Mouse (Mus musculus) limb, embryonic 15.5 days (tissue): ENCODE measurements around the gene Rnf182. TPM values are rescaled to one million over a fixed set of nuclear protein-coding genes. Genes with fewer than 3 reads are reported as not detected.

Source experiments
- ATAC-seq: fragments of 200-750 bp; cut with Nextera tagmentation; 2 replicates; pipeline ENCODE4 v1.8.0; 2017; ENCODE audit warnings: low read depth, moderate TSS enrichment; ENCODE audit not compliant: insufficient number of reproducible peaks, low FRiP score, low TSS enrichment
- H3K27ac ChIP-seq: fragments of 300-500 bp; sonication (generic); 2 replicates; pipeline ENCODE4 v1.5.1; 2015; ENCODE audit warnings: moderate library complexity, mild to moderate bottlenecking, inconsistent platforms
- H3K27me3 ChIP-seq: fragments of 300-500 bp; sonication (generic); 2 replicates; pipeline ENCODE4 v1.6.1; 2015; ENCODE audit warnings: inconsistent platforms
- H3K36me3 ChIP-seq: fragments of 300-500 bp; sonication (generic); 2 replicates; pipeline ENCODE4 v1.6.1; 2015; ENCODE audit warnings: inconsistent platforms
- H3K4me1 ChIP-seq: fragments of 300-500 bp; sonication (generic); 2 replicates; pipeline ENCODE4 v1.6.1; 2015; ENCODE audit warnings: inconsistent platforms
- H3K4me2 ChIP-seq: fragments of 300-500 bp; sonication (generic); 2 replicates; pipeline ENCODE4 v1.6.1; 2015; ENCODE audit warnings: mild to moderate bottlenecking, inconsistent platforms
- H3K4me3 ChIP-seq: fragments of 300-500 bp; sonication (generic); 2 replicates; pipeline ENCODE4 v1.5.1; 2015; ENCODE audit warnings: mild to moderate bottlenecking, inconsistent platforms
- H3K9ac ChIP-seq: fragments of 300-500 bp; sonication (generic); 2 replicates; pipeline ENCODE4 v1.6.1; 2015; ENCODE audit warnings: inconsistent platforms
- H3K9me3 ChIP-seq: fragments of 300-500 bp; sonication (generic); 2 replicates; pipeline ENCODE4 v1.6.1; 2016; ENCODE audit warnings: inconsistent platforms
- WGBS: fragments of 180-500 bp; shearing (Covaris S2); methylation state at CpG from one replicate; pipeline ENCODE4 v1.1.7; 2015; 5-methylcytosine and 5-hydroxymethylcytosine counted together
- polyA plus RNA-seq: library from polyadenylated mRNA; unstranded; fragments of >200 nt; fragmentation: Nextera tagmentation; extraction: Ambion mirVana; gene quantifications from 2 replicates; pipeline ENCODE4 v1.2.1, GENCODE M21; 2015

The Rnf182 gene
- polyA plus RNA-seq, 1 experiment from 2014 or later = 6.6 TPM

- Histone ChIP-seq H3K27ac (peak overlapping the region; percentile 69), H3K4me3 (peak overlapping the region; percentile 78)
- ATAC-seq = no peak
These were observed 325 bp upstream of the Rnf182 start for GRCm38 (mm10) chr13:43615194-43615576.

GRCm38 (mm10) chr13:43616551-43616950, 1.0 kb downstream of the Rnf182 start:
- H3K27ac ChIP-seq = no peak overlapping the region
- no peaks in the 10 kb centered on the region for H3K27me3 ChIP-seq
- H3K4me3 ChIP-seq = peak overlapping the region; percentile 78
- H3K9ac ChIP-seq = no peak overlapping the region
- ATAC-seq = no peak
- H3K4me1 ChIP-seq = peaks cover 18% of the 10 kb centered on the region
- no peaks in the 10 kb centered on the region for H3K36me3 ChIP-seq
- H3K4me2 ChIP-seq = peak overlapping the region; percentile 90
- 34% methylated on average over 6 of the region's 6 CpGs for WGBS
- H3K9me3 ChIP-seq = no peaks in the 10 kb centered on the region

More at GRCm38 (mm10) chr13:43615194-43615576, 325 bp upstream of the Rnf182 start:
- H3K4me2 ChIP-seq = peak overlapping the region; percentile 90
- no peaks in the 10 kb centered on the region for H3K9me3 ChIP-seq
- peak overlapping the region; percentile 75; the same call in 1 of the 2 replicates for H3K9ac ChIP-seq
- 28% methylated on average over 9 of the region's 9 CpGs for WGBS
- no peaks in the 10 kb centered on the region for H3K27me3 ChIP-seq
- peaks cover 18% of the 10 kb centered on the region for H3K4me1 ChIP-seq
- H3K36me3 ChIP-seq = no peaks in the 10 kb centered on the region

- H3K27ac ChIP-seq = no peak overlapping the region
- no peaks in the 10 kb centered on the region for H3K27me3 ChIP-seq
- no peak for ATAC-seq
- 62% methylated on average over 4 of the region's 4 CpGs for WGBS
- H3K9me3 ChIP-seq = no peaks in the 10 kb centered on the region
- H3K9ac ChIP-seq = no peak overlapping the region
- H3K4me3 ChIP-seq = no peak overlapping the region
- no peak overlapping the region for H3K4me2 ChIP-seq
- no peaks in the 10 kb centered on the region for H3K36me3 ChIP-seq
- H3K4me1 ChIP-seq = peaks cover 18% of the 10 kb centered on the region
These were observed 4.2 kb downstream of the Rnf182 start for GRCm38 (mm10) chr13:43619550-43620175.

GRCm38 (mm10) chr13:43627922-43628321, 12.4 kb downstream of the Rnf182 start:
- ATAC-seq = no peak
- WGBS = 71% methylated on average over 5 of the region's 5 CpGs
- Histone ChIP-seq H3K9ac (no peak overlapping the region), H3K4me1 (no peaks in the 10 kb centered on the region), H3K27me3 (no peaks in the 10 kb centered on the region), H3K4me2 (no peak overlapping the region), H3K4me3 (no peak overlapping the region), H3K9me3 (no peaks in the 10 kb centered on the region), H3K27ac (no peak overlapping the region), H3K36me3 (no peaks in the 10 kb centered on the region)

GRCm38 (mm10) chr13:43629785-43630184, 14.3 kb downstream of the Rnf182 start:
- ATAC-seq = no peak
- Histone ChIP-seq H3K36me3 (no peaks in the 10 kb centered on the region), H3K4me2 (no peak overlapping the region), H3K9ac (no peak overlapping the region), H3K27ac (no peak overlapping the region), H3K4me1 (no peaks in the 10 kb centered on the region), H3K27me3 (no peaks in the 10 kb centered on the region), H3K4me3 (no peak overlapping the region), H3K9me3 (no peaks in the 10 kb centered on the region)
- 77% methylated on average over 7 of the region's 7 CpGs for WGBS

GRCm38 (mm10) chr13:43631266-43631665, 15.8 kb downstream of the Rnf182 start:
- Histone ChIP-seq H3K4me3 (no peak overlapping the region), H3K4me1 (no peaks in the 10 kb centered on the region), H3K36me3 (no peaks in the 10 kb centered on the region), H3K4me2 (no peak overlapping the region), H3K9ac (no peak overlapping the region), H3K9me3 (no peaks in the 10 kb centered on the region), H3K27ac (no peak overlapping the region), H3K27me3 (no peaks in the 10 kb centered on the region)
- ATAC-seq = no peak
- 94% methylated on average over 6 of the region's 6 CpGs for WGBS

- no peak for ATAC-seq
- H3K4me2 ChIP-seq = no peak overlapping the region
- WGBS = 76% methylated on average over 4 of the region's 4 CpGs
- H3K27ac ChIP-seq = no peak overlapping the region
- no peak overlapping the region for H3K9ac ChIP-seq
- H3K9me3 ChIP-seq = no peaks in the 10 kb centered on the region
- H3K36me3 ChIP-seq = no peaks in the 10 kb centered on the region
- no peaks in the 10 kb centered on the region for H3K27me3 ChIP-seq
- no peaks in the 10 kb centered on the region for H3K4me1 ChIP-seq
- no peak overlapping the region for H3K4me3 ChIP-seq
These were observed 17.5 kb downstream of the Rnf182 start for GRCm38 (mm10) chr13:43633024-43633423.

- H3K4me2 ChIP-seq = no peak overlapping the region
- no peaks in the 10 kb centered on the region for H3K27me3 ChIP-seq
- no peak for ATAC-seq
- H3K36me3 ChIP-seq = no peaks in the 10 kb centered on the region
- no peak overlapping the region for H3K27ac ChIP-seq
- WGBS = 80% methylated on average over 7 of the region's 7 CpGs
- no peaks in the 10 kb centered on the region for H3K9me3 ChIP-seq
- H3K9ac ChIP-seq = no peak overlapping the region
- no peak overlapping the region for H3K4me3 ChIP-seq
- no peaks in the 10 kb centered on the region for H3K4me1 ChIP-seq
These were observed 22.2 kb downstream of the Rnf182 start for GRCm38 (mm10) chr13:43637720-43638119.

- ATAC-seq = no peak
- Histone ChIP-seq H3K4me3 (no peak overlapping the region), H3K27ac (no peak overlapping the region), H3K4me2 (no peak overlapping the region), H3K9me3 (no peaks in the 10 kb centered on the region), H3K36me3 (no peaks in the 10 kb centered on the region), H3K9ac (no peak overlapping the region), H3K4me1 (peaks cover 16% of the 10 kb centered on the region), H3K27me3 (no peaks in the 10 kb centered on the region)
- WGBS = 38% methylated on average over 1 of the region's 1 CpGs
These were observed 29.5 kb downstream of the Rnf182 start for GRCm38 (mm10) chr13:43644991-43645390.

- Histone ChIP-seq H3K4me3 (no peak overlapping the region), H3K9me3 (no peaks in the 10 kb centered on the region), H3K27ac (peak overlapping the region; percentile 27), H3K9ac (no peak overlapping the region), H3K4me2 (no peak overlapping the region), H3K4me1 (peaks cover 16% of the 10 kb centered on the region), H3K27me3 (no peaks in the 10 kb centered on the region), H3K36me3 (no peaks in the 10 kb centered on the region)
- ATAC-seq = no peak
- WGBS = 25% methylated on average over 6 of the region's 6 CpGs
These were observed 33.0 kb downstream of the Rnf182 start for GRCm38 (mm10) chr13:43648556-43648955.

- Histone ChIP-seq H3K36me3 (no peaks in the 10 kb centered on the region), H3K27ac (no peak overlapping the region), H3K4me1 (peaks cover 16% of the 10 kb centered on the region), H3K9me3 (no peaks in the 10 kb centered on the region), H3K4me2 (no peak overlapping the region), H3K27me3 (no peaks in the 10 kb centered on the region), H3K4me3 (no peak overlapping the region), H3K9ac (no peak overlapping the region)
- ATAC-seq = no peak
- 74% methylated on average over 3 of the region's 3 CpGs for WGBS
These were observed 35.8 kb downstream of the Rnf182 start for GRCm38 (mm10) chr13:43651277-43651676.

GRCm38 (mm10) chr13:43654091-43654490, 38.6 kb downstream of the Rnf182 start:
- no peak for ATAC-seq
- Histone ChIP-seq H3K4me1 (no peaks in the 10 kb centered on the region), H3K4me3 (no peak overlapping the region), H3K27me3 (no peaks in the 10 kb centered on the region), H3K9ac (no peak overlapping the region), H3K36me3 (no peaks in the 10 kb centered on the region), H3K27ac (no peak overlapping the region), H3K9me3 (no peaks in the 10 kb centered on the region), H3K4me2 (no peak overlapping the region)
- WGBS = 69% methylated on average over 6 of the region's 6 CpGs

- no peak overlapping the region for H3K4me3 ChIP-seq
- 87% methylated on average over 4 of the region's 4 CpGs for WGBS
These were observed 47.7 kb downstream of the Rnf182 start for GRCm38 (mm10) chr13:43663225-43663624.

More at GRCm38 (mm10) chr13:43663225-43663624, 47.7 kb downstream of the Rnf182 start:
- no peak overlapping the region for H3K4me2 ChIP-seq
- no peaks in the 10 kb centered on the region for H3K4me1 ChIP-seq
- no peaks in the 10 kb centered on the region for H3K27me3 ChIP-seq
- no peaks in the 10 kb centered on the region for H3K36me3 ChIP-seq
- no peak for ATAC-seq
- no peak overlapping the region for H3K27ac ChIP-seq
- H3K9me3 ChIP-seq = no peaks in the 10 kb centered on the region
- no peak overlapping the region for H3K9ac ChIP-seq
